Mouse (Mus musculus) left cerebral cortex, adult 18-20 months (tissue): ENCODE results near the gene Cnnm3. TPM values are rescaled to one million over a fixed set of nuclear protein-coding genes. Genes with fewer than 3 reads are reported as not detected.

Source experiments
- DNase-seq, 2 experiments: peaks; one replicate each; pipeline ENCODE4 v3.0.0; 2021 to 2022; ENCODE audit warnings: low spot score in 2 of 2, mixed read lengths in 1 of 2
- microRNA-seq, 2 experiments: library from miRNA; unstranded; fragments of <30 nt; microRNA quantifications; one replicate each; pipeline ENCODE4 v1.2.0; 2021
- total RNA-seq, 2 experiments: library from RNA; stranded (reverse); gene quantifications; 2 replicates each; pipeline ENCODE4 v1.2.3; 2021

The Cnnm3 gene
- total RNA-seq, 2 experiments from 2014 or later: 31.7 to 34.6 TPM

DNA sequence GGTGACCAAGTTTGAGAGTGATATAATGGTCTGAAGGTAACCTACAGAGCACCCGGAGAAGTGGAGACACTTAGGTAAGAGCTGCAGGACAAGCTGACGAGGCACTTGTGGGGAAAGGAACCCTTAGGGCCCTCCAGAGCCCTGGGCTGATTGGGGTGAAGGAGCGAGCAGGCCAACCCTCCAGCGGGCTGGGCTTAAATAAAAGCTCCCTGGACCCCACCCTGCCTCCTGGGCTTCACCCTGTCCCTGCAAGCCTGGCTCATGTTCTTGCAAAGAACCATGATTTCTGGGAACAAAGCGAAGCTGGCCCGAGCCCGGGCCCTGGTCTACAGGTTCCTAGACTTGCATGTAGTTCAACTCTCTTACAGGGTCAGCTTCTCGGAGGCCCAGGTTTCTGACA is 61.9 kb downstream of the Cnnm3 start:
- DNase-seq: no peak

DNA sequence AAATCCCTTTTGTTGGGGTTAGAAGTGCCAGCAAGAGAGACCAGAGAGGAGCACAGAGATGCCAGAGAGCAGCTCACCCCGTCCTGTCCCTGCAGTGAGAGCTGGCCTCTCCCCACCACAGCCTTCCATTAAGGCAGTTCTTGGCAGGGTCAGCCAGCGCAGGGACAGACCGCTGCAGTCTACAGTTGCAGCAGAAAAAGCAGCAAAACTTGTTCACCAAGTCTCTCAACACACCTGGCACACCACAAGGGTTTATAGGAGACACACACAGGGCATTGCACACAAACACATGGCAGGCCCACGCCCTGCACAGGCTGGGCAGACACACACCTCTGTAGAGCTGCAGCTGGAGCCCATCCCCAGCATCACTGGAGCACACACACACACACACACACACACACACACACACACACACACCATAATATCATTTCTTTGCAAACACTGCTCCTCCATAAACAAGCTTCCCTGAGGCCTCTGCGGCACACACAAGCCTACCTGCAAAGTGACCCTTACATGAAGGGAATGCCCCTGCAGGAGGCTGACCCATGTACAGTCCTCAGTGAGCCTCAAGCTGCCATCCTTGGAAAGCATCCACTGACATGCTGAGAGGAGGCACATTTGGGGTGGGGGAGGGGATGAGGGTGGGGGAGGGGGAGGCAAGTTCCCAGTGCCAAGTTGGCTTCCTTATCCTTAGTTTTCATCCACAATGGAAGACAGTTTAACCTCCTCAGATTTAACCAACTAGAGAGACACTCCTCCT is 62.7 kb downstream of the Cnnm3 start:
- no peak for DNase-seq

DNA sequence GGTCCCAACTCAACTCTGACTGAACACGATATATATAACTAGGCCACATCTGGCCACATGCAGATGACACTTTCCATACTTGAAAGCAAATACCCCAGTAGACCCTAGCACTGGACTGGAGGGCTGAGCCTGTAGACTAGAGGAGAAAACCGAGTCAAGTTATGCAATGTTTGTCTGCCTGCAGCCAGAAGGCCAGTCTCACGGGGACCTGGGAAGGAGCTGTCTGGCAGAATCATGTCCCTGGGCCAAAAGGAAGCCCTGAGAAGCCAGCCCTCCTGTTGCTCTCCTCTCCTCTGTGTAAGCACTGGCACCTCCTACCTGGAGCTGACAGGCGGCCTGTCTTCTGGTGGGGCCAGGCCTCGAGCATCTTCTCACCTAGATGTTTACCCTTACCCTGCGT is 63.7 kb downstream of the Cnnm3 start:
- no peak for DNase-seq

DNA sequence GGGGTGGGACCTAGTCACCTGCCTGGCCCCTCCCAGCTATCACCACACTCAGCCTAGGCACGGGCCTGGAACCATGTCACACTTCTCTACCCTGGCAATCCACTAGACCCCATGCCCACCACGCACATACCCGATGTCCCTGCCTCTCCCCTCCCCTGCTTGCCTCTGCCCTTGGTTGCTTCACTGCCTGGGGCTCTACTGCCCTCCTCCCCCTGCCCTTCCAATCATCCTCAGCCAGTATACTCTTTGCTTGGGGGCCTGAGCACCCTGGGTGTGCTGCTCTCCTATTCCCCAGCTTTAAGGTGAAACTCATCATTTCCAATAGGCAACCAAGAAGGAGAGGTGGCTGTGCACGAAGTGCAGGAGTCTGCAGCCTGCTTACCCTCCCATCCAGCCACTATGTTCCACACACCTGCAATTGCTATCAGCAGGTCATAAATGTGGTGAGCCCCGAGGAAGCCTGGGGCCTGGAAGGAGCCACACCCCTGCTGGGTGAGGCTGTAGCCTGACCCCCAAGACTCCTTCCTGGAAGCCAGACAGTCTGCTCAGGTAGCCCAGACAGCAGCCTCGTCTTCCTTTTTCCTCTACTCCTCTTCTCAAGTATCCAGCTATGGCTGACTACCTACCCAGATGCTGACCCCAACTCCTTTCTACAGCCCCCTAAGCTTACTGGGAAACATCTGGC is 65.5 kb downstream of the Cnnm3 start:
- no peak for DNase-seq

Small RNA genes within 50 kb of the gene (microRNA-seq; reads per million reads assigned to microRNA genes)
- 0 reads per million in 2 experiments for gene Gm47280

Other genes starting within 250 kb of the Cnnm3 start
- under 1 TPM; 0.52 to 0.60 TPM for gene Neurl3, start 237.2 kb upstream of the Cnnm3 start, total RNA-seq
- gene Arid5a, start 204.1 kb upstream of the Cnnm3 start, total RNA-seq: 10 to 100 TPM; 15.6 to 18.1 TPM
- gene Kansl3, start 142.7 kb upstream of the Cnnm3 start, total RNA-seq: 10 to 100 TPM; 76.6 TPM
- gene Fer1l5, start 139.6 kb upstream of the Cnnm3 start, total RNA-seq: not detected
- gene Lman2l, start 66.6 kb upstream of the Cnnm3 start, total RNA-seq: 10 to 100 TPM; 44.3 to 44.8 TPM
- 10 to 100 TPM; 12.4 TPM for gene Cnnm4, start 40.2 kb upstream of the Cnnm3 start, total RNA-seq
- gene Ankrd23, start 25.0 kb downstream of the Cnnm3 start, total RNA-seq: 1 to 10 TPM; 5.4 to 5.9 TPM
- gene Gm42417, start 27.6 kb downstream of the Cnnm3 start, total RNA-seq: under 1 TPM in 1 of 2 experiments, not detected in 1; 0.77 TPM
- gene Ankrd39, start 35.6 kb downstream of the Cnnm3 start, total RNA-seq: 10 to 100 TPM; 11.5 to 11.9 TPM
- gene Sema4c, start 46.5 kb downstream of the Cnnm3 start, total RNA-seq: 10 to 100 TPM; 20.5 to 21.0 TPM
- gene Fam178b, start 171.3 kb downstream of the Cnnm3 start, total RNA-seq: not detected
- 100 to 1,000 TPM; 586 to 651 TPM for gene Cox5b, start 179.6 kb downstream of the Cnnm3 start, total RNA-seq
- 1 to 10 TPM in 1 of 2 experiments, not detected in 1; 1.5 TPM for gene 4933424G06Rik, start 198.3 kb downstream of the Cnnm3 start, total RNA-seq
- 100 to 1,000 TPM; 338 to 340 TPM for gene Actr1b, start 202.6 kb downstream of the Cnnm3 start, total RNA-seq
- gene Zap70, start 249.9 kb downstream of the Cnnm3 start, total RNA-seq: 1 to 10 TPM; 1.3 to 2.1 TPM